Mouse (Mus musculus) right cerebral cortex, adult 2 months (tissue): ENCODE data around the gene Nptn.

Experiments used
- DNase-seq, 2 experiments: peaks; one replicate each; pipeline ENCODE4 v3.0.0; 2021 to 2022; ENCODE audit warnings: low spot score in 2 of 2

The Nptn gene

DNA sequence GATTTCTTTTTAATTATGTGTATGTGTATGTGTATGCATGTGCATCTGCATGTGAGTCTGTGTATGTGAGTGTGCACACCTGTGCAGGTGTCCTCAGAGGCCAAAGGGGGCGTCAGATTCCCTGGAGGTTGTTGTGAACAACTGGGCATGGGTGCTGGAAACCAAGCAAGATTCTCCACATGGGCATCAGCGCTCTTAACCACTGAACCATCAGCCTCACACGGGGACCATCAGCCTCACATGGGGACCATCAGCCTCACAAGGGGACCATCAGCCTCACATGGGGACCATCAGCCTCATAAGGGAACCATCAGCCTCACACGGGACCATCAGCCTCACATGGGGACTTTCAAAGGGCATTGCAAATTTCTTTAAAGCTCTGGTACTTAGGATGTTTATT lies 108.7 kb downstream of the Nptn start:
- no peak for DNase-seq

DNA sequence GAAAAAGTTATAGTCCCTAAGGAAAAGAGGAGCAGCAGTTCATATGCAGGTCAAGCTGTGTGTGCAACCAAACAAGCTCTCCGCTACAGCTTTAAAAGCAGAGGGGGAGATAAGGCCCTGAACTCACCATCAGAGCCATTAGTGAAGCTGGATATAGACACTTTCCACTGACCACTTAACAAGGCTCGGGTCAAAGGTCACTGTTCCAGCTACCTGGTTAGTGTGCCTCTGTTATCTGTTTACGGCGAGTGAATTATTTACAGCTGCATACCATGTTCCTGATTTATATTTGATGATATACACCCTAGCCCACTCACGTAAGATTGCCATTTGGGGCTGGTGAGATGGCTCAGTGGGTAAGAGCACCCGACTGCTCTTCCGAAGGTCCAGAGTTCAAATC lies 109.4 kb downstream of the Nptn start:
- DNase-seq = no peak

DNA sequence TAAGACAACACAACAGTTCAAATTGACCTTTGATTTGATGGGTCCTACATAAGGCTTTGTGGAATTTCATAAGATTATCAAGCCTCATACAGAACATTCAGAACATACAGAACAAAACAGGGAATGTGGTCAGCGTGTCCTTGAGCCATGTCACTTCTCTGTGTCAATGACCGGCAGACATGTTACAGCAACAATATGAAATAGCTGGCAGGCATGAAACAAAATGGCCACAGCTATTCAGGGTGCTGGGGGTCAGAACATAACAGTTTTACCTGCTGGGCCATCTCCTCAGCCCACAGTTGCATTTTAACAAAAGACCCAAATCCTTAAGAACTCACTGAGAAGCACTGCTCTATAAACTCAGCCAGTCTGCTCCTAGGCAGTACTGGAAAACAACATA lies 116.4 kb downstream of the Nptn start:
- DNase-seq = no peak

DNA sequence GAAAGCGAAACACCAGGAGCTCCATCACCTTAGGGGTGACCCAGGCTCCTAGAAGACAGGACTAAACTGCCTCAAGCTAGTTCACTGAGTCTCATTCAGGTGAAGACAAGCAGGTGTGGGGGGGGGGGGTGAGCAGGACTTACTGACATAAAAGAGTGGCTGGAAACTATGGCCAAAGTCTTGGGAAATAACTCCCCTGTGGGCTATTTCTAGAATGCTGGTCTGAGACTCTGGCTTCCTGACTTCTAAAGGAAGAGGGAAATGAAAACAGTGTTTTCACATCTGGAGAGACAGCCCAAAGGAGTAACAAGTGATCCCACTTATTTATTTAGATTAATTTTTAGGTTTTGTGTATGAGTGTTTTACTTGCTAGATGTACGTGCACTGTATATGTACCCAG lies 119.7 kb downstream of the Nptn start:
- no peak for DNase-seq

DNA sequence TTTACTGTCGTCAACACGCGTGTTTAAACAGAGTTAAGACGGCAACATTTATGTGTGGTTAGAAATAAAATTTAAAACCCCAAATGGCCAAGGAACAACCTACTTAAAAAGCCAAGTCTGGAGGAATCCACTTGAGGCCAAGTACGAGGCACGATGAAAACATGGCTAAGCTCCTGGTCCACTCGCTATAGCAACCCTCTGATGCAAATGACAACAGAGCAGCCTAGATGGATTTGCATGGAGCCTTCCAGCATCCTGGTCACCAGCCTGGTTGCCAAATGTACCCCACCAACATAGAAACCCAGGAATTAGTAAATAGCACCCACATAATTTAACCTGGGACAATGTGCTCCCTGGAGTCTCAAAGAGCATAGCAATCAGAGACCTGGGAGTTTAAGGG lies 121.7 kb downstream of the Nptn start:
- DNase-seq = no peak

DNA sequence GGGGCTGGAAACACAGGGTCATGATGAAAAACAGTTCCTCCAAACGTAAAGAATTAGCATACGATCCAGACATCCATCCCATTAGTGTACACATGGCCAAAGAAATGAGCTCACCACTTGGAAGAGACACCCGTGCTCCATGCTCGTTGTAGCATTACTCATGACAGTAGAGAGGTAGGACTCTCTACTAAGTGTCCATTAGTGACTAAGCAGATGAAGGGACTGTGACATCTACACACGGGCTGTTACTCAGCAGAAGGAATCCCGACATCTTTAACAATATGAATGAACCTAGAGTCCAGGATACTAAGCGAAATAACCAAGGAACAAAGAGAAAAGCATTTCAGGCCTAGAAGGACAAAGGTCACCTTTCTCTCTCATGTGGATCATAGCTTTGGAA lies 124.0 kb downstream of the Nptn start:
- DNase-seq = no peak
